Mouse (Mus musculus) ovary, postnatal 14 days (tissue): ENCODE measurements around the gene Tbkbp1.

Experiments used
- DNase-seq: peaks from one replicate; pipeline ENCODE4 v3.0.0; 2022; ENCODE audit warnings: low spot score

Tbkbp1 gene

GRCm38 (mm10) chr11:97152662-97153287 lies 1.5 kb upstream of the Tbkbp1 start:
- DNase-seq: no peak

GRCm38 (mm10) chr11:97152023-97152426 lies 730 bp upstream of the Tbkbp1 start:
- DNase-seq: peak; percentile 51

GRCm38 (mm10) chr11:97150411-97151330 lies 624 bp downstream of the Tbkbp1 start:
- DNase-seq: no peak

- peak; percentile 27 for DNase-seq
Measured at GRCm38 (mm10) chr11:97149995-97150410, 1.3 kb downstream of the Tbkbp1 start.

GRCm38 (mm10) chr11:97149026-97149425 lies 2.3 kb downstream of the Tbkbp1 start:
- no peak for DNase-seq

GRCm38 (mm10) chr11:97148591-97148990 lies 2.7 kb downstream of the Tbkbp1 start:
- DNase-seq: no peak

GRCm38 (mm10) chr11:97147333-97147732 lies 4.0 kb downstream of the Tbkbp1 start:
- DNase-seq: no peak

GRCm38 (mm10) chr11:97146724-97147123 lies 4.6 kb downstream of the Tbkbp1 start:
- peak; percentile 72 for DNase-seq

GRCm38 (mm10) chr11:97145951-97146350 lies 5.3 kb downstream of the Tbkbp1 start:
- DNase-seq: no peak

GRCm38 (mm10) chr11:97145320-97145719 lies 6.0 kb downstream of the Tbkbp1 start:
- DNase-seq: no peak

- DNase-seq: no peak
Measured at GRCm38 (mm10) chr11:97143196-97143900, 7.9 kb downstream of the Tbkbp1 start.

GRCm38 (mm10) chr11:97142159-97142608 lies 9.1 kb downstream of the Tbkbp1 start:
- DNase-seq: no peak

- no peak for DNase-seq
Measured at GRCm38 (mm10) chr11:97140811-97141210, 10.5 kb downstream of the Tbkbp1 start.

- DNase-seq: no peak
Measured at GRCm38 (mm10) chr11:97139256-97139655, 12.0 kb downstream of the Tbkbp1 start.

- no peak for DNase-seq
Measured at GRCm38 (mm10) chr11:97138554-97139226, 12.6 kb downstream of the Tbkbp1 start.

- no peak for DNase-seq
Measured at GRCm38 (mm10) chr11:97133270-97133669, 18.0 kb downstream of the Tbkbp1 start.

- DNase-seq: no peak
Measured at GRCm38 (mm10) chr11:97132185-97132584, 19.1 kb downstream of the Tbkbp1 start.

- DNase-seq: no peak
Measured at GRCm38 (mm10) chr11:97131683-97132082, 19.6 kb downstream of the Tbkbp1 start.

- no peak for DNase-seq
Measured at GRCm38 (mm10) chr11:97130318-97130717, 21.0 kb downstream of the Tbkbp1 start.

- no peak for DNase-seq
Measured at GRCm38 (mm10) chr11:97128956-97129355, 22.3 kb downstream of the Tbkbp1 start.

- DNase-seq: no peak
Measured at GRCm38 (mm10) chr11:97127470-97128223, 23.6 kb downstream of the Tbkbp1 start.
